Mouse (Mus musculus): ENCODE data around the gene Pusl1.

- TF ChIP-seq EP300 (IDR thresholded peaks at IDR 0.05; ENCODE audit: low read depth) = no peak
- no peak for TF ChIP-seq CTCF (IDR thresholded peaks at IDR 0.05; ENCODE audit: low read depth)
Measured at GRCm38 (mm10) chr4:155898318-155898717, 6.7 kb upstream of the Pusl1 start.
